Mouse (Mus musculus) E14TG2a.4 (cell line): ENCODE measurements around the gene Phf2.

ENCODE experiments used
- CTCF ChIP-seq: conservative IDR thresholded peaks from 2 replicates; pipeline ENCODE4 v1.5.1; 2014; ENCODE audit warnings: low read length
- NANOG ChIP-seq: IDR thresholded peaks from 2 replicates; pipeline ENCODE4 v1.6.1; 2014; ENCODE audit warnings: borderline replicate concordance, low read length, mixed read lengths

DNA sequence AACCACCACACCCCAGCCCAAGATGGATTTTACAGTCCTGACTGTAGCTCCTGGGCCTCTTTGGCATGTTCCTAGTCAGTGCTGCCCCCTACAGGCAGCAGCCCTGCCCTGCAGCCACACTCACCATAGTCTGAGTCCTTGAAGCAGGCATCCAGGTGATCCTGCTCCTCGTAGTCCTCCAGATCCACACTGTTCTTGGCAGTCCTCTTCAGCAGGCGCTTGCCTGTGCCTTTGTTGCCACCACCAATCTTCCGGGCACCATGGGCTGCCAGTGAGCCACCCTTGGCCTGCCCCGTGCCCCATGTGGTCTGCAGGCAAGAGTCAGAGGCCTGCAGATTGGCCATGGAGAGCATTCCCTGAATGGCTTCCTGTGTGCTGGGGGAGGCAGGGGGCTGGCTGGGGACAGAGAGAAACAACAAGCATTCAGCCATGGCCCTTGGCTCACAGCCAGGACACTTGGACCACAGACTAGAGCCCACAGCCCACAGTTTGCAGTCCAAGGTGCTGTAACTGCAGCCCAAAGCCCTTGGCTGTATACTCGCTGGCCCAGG, 63.4 kb downstream of the Phf2 start:
- TF ChIP-seq NANOG = no peak
- peak; percentile 93 for TF ChIP-seq CTCF
